Mouse (Mus musculus): ENCODE results near the gene Lpcat4. TPM values are rescaled to one million over a fixed set of nuclear protein-coding genes. Genes with fewer than 3 reads are reported as not detected.

Lpcat4 gene
- total and polyA plus RNA-seq, 3 experiments, result 11.7 to 69.9 TPM; not detected in 1

GRCm38 (mm10) chr2:112270011-112270410, 30.7 kb downstream of the Lpcat4 start:
- Histone ChIP-seq H3K4me3 (ENCODE audit: control insufficient read depth in 1 of 2, insufficient read depth in 1 of 2, low read depth in 2 of 2, low read length in 2 of 2) (no peak overlapping the region), H3K4me1 (ENCODE audit: control insufficient read depth in 1 of 2, insufficient read depth in 2 of 2, low read length in 2 of 2) (peaks cover 13 to 19% of the 10 kb centered on the region in 2 experiments), H3K79me2 (ENCODE audit: control insufficient read depth, insufficient read depth, low read length, poor library complexity) (peaks cover 20% of the 10 kb centered on the region), H3K9me3 (replicated peaks; ENCODE audit: insufficient read depth, low read length) (no peaks in the 10 kb centered on the region), H3K36me3 (ENCODE audit: control insufficient read depth in 1 of 2, insufficient read depth in 2 of 2, low read length in 2 of 2) (peaks cover 4 to 16% of the 10 kb centered on the region in 2 experiments; a peak in 3 of 4 replicates), H3K9ac (ENCODE audit: control insufficient read depth, low read depth, low read length, poor library complexity, severe bottlenecking) (no peak overlapping the region), H3K27me3 (ENCODE audit: control insufficient read depth in 1 of 2, insufficient read depth in 2 of 2, low read length in 2 of 2) (no peaks in the 10 kb centered on the region), H3K27ac (ENCODE audit: control insufficient read depth, low read depth, low read length) (no peak overlapping the region)
- TF ChIP-seq SIN3A (IDR thresholded peaks at IDR 0.05; ENCODE audit: low read length) (no peak), MAX (IDR thresholded peaks at IDR 0.05; ENCODE audit: low read length) (no peak), UBTF (IDR thresholded peaks at IDR 0.05; ENCODE audit: borderline replicate concordance, insufficient read depth, low read depth, low read length) (no peak), POLR2A (IDR thresholded peaks at IDR 0.05; ENCODE audit: control insufficient read depth in 1 of 2, insufficient read depth in 1 of 2, low read depth in 1 of 2, low read length in 2 of 2, poor library complexity in 1 of 2) (no peak), MXI1 (IDR thresholded peaks at IDR 0.05; ENCODE audit: low read depth, low read length) (peak; percentile 30; the same call in 1 of the 2 replicates), SMC3 (IDR thresholded peaks at IDR 0.05; ENCODE audit: low read depth, low read length) (no peak), USF1 (IDR thresholded peaks at IDR 0.05; ENCODE audit: low read depth, low read length) (no peak), ETS1 (IDR thresholded peaks at IDR 0.05; ENCODE audit: low read depth, low read length) (peak; percentile 30; the same call in 1 of the 2 replicates)
- DNase-seq (ENCODE audit: low read depth, low spot score), result no peak

DNA sequence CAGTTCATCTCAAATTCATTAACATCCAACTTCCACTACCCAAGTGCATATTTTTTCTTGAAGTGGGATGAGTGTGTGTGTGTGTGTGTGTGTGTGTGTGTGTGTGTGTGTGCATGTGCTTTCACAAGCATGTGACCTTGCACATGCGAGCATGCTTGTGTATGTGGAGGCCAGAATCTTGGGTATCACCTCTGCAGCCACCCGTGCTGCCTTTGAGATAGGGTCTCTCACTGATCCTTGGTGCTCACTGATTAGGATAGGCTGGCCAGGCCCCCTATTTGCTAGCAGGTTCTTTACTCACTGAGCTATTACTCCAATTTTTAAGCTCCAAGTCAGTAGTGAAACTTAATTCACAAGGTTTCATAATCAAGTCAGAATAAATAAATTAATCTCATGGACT, 33.6 kb downstream of the Lpcat4 start:
- Histone ChIP-seq H3K4me3 (ENCODE audit: control insufficient read depth in 1 of 2, insufficient read depth in 1 of 2, low read depth in 2 of 2, low read length in 2 of 2) (no peak overlapping the region), H3K36me3 (ENCODE audit: control insufficient read depth in 1 of 2, insufficient read depth in 2 of 2, low read length in 2 of 2) (peaks cover 4 to 15% of the 10 kb centered on the region in 2 experiments; a peak in 3 of 4 replicates), H3K9me3 (replicated peaks; ENCODE audit: insufficient read depth, low read length) (no peaks in the 10 kb centered on the region), H3K4me1 (ENCODE audit: control insufficient read depth in 1 of 2, insufficient read depth in 2 of 2, low read length in 2 of 2) (peaks cover 13 to 19% of the 10 kb centered on the region in 2 experiments), H3K9ac (ENCODE audit: control insufficient read depth, low read depth, low read length, poor library complexity, severe bottlenecking) (no peak overlapping the region), H3K27me3 (ENCODE audit: control insufficient read depth in 1 of 2, insufficient read depth in 2 of 2, low read length in 2 of 2) (no peaks in the 10 kb centered on the region), H3K79me2 (ENCODE audit: control insufficient read depth, insufficient read depth, low read length, poor library complexity) (peaks cover 16% of the 10 kb centered on the region; the same call in 1 of the 2 replicates), H3K27ac (ENCODE audit: control insufficient read depth, low read depth, low read length) (no peak overlapping the region)
- DNase-seq (ENCODE audit: low read depth, low spot score), result no peak
- no peak for TF ChIP-seq CHD1 (IDR thresholded peaks at IDR 0.05; ENCODE audit: low read depth, low read length)
- 0 out of 4 replicates have a peak, but pooled peaks of 1 of the 2 experiments have one; percentile 33 for TF ChIP-seq EP300 (IDR thresholded peaks at IDR 0.05; ENCODE audit: low read depth in 1 of 2, low read length in 2 of 2)
- TF ChIP-seq USF1 (IDR thresholded peaks at IDR 0.05; ENCODE audit: low read depth, low read length), result 0 out of 2 replicates have a peak, but pooled peaks have one; percentile 19
- TF ChIP-seq BHLHE40 (IDR thresholded peaks at IDR 0.05; ENCODE audit: borderline replicate concordance, low read depth, low read length), result 0 out of 2 replicates have a peak, but pooled peaks have one; percentile 16
- peak; percentile 37; the same call in 1 of the 2 replicates for TF ChIP-seq TCF12 (IDR thresholded peaks at IDR 0.05; ENCODE audit: low read depth, low read length)

DNA sequence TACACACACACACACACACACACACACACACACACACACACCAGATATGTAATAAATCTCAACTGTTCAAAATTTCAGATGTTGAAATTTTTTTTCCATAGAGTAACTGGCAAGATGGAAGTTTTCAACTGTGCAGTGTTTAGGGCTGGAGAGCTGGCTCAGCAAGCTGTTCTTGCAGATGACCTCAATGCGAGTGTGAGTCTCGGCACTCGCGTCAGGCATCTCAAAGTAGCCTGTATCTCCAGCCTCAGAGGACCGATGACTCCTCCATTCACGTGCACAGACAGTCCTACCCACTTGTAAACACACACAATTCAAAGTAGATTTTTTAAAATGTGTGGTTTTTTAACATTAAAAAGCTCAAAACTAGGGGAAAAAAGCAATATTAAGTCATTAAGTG, 34.2 kb downstream of the Lpcat4 start:
- Histone ChIP-seq H3K79me2 (ENCODE audit: control insufficient read depth, insufficient read depth, low read length, poor library complexity) (peaks cover 13% of the 10 kb centered on the region; the same call in 1 of the 2 replicates), H3K9ac (ENCODE audit: control insufficient read depth, low read depth, low read length, poor library complexity, severe bottlenecking) (no peak overlapping the region), H3K4me1 (ENCODE audit: control insufficient read depth in 1 of 2, insufficient read depth in 2 of 2, low read length in 2 of 2) (peaks cover 10 to 17% of the 10 kb centered on the region in 2 experiments), H3K36me3 (ENCODE audit: control insufficient read depth in 1 of 2, insufficient read depth in 2 of 2, low read length in 2 of 2) (peaks cover 4 to 12% of the 10 kb centered on the region in 2 experiments; a peak in 3 of 4 replicates), H3K4me3 (ENCODE audit: control insufficient read depth in 1 of 2, insufficient read depth in 1 of 2, low read depth in 2 of 2, low read length in 2 of 2) (no peak overlapping the region), H3K27me3 (ENCODE audit: control insufficient read depth in 1 of 2, insufficient read depth in 2 of 2, low read length in 2 of 2) (no peaks in the 10 kb centered on the region), H3K9me3 (replicated peaks; ENCODE audit: insufficient read depth, low read length) (no peaks in the 10 kb centered on the region), H3K27ac (ENCODE audit: control insufficient read depth, low read depth, low read length) (no peak overlapping the region)
- DNase-seq (ENCODE audit: low read depth, low spot score), result no peak
- TF ChIP-seq NELFE (IDR thresholded peaks at IDR 0.05; ENCODE audit: low read depth, low read length) (no peak), SMC3 (IDR thresholded peaks at IDR 0.05; ENCODE audit: low read depth, low read length) (no peak), GABPA (IDR thresholded peaks at IDR 0.05; ENCODE audit: low read depth, low read length) (no peak)

Measured in MEL (cell line).